Mouse (Mus musculus) heart, postnatal 14 days (tissue): ENCODE measurements around the gene Tmem209. TPM values are rescaled to one million over a fixed set of nuclear protein-coding genes. Genes with fewer than 3 reads are reported as not detected.

ENCODE experiments used
- DNase-seq, 2 experiments: peaks; one replicate each; pipeline ENCODE4 v3.0.0; 2021 to 2022
- intact Hi-C: fragments of 180-260 bp; cut with DNase I; formaldehyde crosslinking; loops from one replicate; pipeline ENCODE4 v1.15.1; 2025
- long read RNA-seq, 2 experiments: library from polyadenylated mRNA; stranded (forward); transcript quantifications; one replicate each; pipeline ENCODE4 v2.0.0; 2021
- total RNA-seq, 2 experiments: library from RNA; stranded (reverse); gene quantifications; 2 replicates each; pipeline ENCODE4 v1.2.3; 2021

The Tmem209 gene
- total RNA-seq, result 1 to 10 TPM; 6.9 to 7.6 TPM
- long read RNA-seq, experiment 1, transcript Tmem209-204 (15 exons, 3,485 nt), result major isoform, 7 of 8 reads
- long read RNA-seq, experiment 1, partial matches to known transcripts, result 0 of 8 reads
- long read RNA-seq, experiment 1, other reads (novel, unspliced or antisense), result 0 of 8 reads
- long read RNA-seq, experiment 2, transcript Tmem209-204 (15 exons, 3,485 nt), result major isoform, 5 of 5 reads
- long read RNA-seq, experiment 2, partial matches to known transcripts, result 0 of 5 reads
- long read RNA-seq, experiment 2, other reads (novel, unspliced or antisense), result 0 of 5 reads

DNA sequence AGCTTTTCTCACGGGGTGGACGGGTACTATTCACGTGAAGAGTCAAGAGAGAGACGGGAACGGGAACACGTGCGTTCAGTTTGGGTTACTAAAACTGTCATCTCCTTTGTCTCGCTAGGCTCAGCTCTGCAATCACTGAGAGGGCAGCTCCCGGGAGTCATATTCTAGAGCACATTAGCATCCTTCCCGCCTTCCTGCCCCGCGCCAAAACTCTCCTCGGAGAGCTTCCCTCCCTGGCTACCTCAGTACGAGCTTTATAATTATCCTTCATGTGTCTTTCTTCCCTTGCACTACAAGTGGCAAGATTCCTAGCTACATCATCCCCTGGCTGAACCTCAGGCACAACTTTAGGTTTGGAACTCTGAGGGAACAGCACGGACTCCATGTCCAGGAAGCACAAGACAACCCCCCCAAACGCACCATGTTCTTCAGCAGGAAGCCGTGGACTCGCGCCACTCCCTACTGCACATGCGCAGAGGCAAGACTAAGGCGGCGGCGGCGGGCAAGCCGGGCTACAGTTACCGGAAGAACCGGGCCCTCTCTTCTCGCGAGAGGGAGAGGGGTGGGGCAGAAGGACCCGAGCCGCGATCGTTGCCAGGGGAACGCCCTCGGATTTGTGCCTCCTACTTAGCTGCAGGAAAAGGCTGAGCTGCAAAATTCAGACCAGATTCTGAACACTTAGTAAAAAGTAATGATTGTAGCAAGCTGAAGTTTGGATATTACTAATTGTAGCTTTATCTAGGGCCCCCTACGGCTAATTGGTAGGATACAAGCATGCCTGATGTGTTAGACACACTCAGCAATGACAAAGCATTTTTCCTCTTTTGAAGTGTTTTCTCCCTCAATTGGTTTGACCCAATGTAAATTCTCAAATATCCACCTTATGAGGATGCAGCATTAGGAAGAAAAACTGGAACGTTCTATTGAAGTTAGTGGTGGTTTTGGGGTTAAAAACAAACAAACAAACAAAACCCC, at the start of gene Tmem209, which contains the start of gene Ssmem1:
Gene Tmem209, minus strand, starts transcription at position 519 of the 975 bp plus-strand sequence.
Gene Ssmem1, plus strand, starts transcription at position 585 of the 975 bp plus-strand sequence.
- peak; percentile 99 to 100 for DNase-seq
- intact Hi-C loops, result no loop called here

DNA sequence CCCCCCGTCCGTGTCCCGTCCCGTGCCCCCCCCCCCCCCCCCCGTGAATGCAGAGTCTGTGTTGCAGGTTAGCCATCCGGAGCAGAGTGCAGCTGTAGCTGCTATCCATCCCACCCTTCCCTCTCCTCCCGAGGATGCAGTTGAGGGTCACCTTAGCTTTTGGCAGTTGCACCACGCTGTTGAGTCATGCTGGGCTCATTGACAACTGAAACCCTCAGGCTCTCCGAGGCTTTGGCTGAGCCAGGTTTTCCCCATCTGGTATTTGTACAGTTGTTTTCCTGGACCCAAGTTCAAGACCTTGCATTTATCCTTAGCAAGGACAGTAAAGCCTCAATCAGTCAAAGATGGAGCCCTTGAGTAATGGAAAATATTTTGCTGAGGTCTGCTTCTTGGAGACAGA, 46.5 kb upstream of the Tmem209 start:
- intact Hi-C loops, result loop anchor here (5.0 kb wide), 1 partner anchor 141 kb away; no protein-coding TSS in a partner anchor
- peak; percentile 42 to 75 for DNase-seq

DNA sequence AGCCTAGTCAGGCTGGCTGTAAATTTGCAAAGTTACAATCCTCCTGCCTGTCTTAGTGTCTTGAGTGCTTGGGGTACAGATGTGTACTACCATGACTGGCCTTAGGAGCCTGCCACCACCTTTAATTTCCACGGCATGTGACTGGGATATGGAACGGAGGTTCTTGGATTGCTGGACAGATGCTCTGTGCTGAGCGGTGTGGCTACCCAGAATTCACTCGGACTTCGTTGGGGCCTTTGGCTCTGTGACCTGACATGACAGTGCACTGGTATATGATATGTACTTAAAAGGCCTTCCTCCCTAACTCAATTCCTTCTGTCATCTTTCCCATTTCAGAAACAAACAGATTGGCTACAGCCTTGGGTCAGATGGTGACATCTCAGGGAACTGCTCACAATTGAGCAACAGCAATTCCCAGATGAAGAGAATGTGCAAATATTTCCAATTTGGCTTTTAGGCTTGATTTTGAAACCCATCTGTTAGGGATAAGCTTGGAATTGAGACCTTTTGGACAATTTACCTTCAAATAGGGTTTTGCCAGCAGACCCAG, 45.1 kb upstream of the Tmem209 start:
- intact Hi-C loops, result loop anchor here (5.0 kb wide), 1 partner anchor 143 kb away; no protein-coding TSS in a partner anchor
- DNase-seq, result no peak

DNA sequence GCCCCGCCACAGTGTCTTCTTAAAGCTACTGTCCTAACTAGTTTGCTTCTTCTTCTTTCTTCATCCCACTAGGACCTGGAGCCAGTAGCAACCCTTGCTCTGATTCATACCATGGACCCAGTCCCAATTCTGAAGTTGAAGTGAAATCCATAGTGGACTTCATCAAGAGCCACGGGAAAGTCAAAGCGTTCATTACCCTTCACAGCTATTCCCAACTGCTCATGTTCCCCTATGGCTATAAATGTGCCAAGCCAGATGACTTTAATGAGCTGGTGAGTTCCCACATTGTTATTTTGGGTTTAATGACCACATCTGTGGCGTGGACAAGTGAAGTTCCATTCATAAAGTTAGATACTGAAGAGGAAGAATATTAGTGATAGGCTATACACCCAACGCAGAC, 44.5 kb upstream of the Tmem209 start:
- intact Hi-C loops, result no loop called here
- no peak for DNase-seq

DNA sequence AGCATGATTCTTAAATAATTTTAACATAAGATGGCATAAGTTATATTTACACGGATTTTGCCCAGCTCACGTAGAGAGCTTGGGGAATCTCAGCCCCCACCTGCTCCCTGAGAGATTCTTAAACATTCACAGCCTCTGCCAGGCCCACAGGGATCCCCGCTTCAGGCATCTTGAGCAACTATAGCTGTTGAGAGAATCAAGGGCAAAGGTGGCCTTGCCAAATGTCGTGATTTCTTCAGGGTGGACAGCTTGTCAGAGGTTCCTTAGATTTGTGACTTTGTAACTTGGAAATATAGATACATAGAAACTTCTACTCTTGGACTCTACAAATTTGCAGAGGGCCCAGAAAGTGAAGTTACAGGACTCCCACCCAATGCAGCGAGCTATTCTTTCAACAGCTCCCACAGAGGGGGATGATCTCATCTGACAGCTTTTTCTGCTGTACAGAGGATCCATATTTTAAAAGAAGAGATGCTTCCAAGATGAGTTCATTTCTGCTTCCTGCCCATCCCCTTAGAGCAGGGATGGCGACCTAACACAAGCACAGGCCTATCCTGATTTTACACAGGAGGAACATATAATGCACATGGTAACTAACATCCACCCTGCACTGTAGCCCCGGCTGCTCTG, 43.9 kb upstream of the Tmem209 start:
- intact Hi-C loops, result no loop called here
- DNase-seq, result no peak

DNA sequence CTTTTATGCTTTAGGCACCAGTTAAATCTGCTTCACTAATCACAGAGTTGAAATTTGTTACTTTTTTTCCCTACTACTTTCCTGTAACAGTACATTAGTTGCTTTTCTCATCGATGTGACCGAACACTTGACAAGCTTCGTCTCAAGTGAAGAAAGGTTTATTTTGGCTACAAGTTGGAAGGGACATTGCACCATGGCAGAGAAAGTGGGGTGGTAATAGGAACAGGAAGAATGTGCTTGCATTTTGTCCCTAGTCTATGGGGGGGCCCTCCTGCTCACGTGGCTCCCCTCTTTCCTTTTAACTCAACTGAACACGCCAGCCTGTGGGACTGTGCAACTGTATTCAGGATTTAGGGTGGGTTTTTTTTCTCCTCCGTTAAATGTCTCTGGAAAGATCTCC, 43.0 kb upstream of the Tmem209 start:
- no peak for DNase-seq
- intact Hi-C loops, result no loop called here

DNA sequence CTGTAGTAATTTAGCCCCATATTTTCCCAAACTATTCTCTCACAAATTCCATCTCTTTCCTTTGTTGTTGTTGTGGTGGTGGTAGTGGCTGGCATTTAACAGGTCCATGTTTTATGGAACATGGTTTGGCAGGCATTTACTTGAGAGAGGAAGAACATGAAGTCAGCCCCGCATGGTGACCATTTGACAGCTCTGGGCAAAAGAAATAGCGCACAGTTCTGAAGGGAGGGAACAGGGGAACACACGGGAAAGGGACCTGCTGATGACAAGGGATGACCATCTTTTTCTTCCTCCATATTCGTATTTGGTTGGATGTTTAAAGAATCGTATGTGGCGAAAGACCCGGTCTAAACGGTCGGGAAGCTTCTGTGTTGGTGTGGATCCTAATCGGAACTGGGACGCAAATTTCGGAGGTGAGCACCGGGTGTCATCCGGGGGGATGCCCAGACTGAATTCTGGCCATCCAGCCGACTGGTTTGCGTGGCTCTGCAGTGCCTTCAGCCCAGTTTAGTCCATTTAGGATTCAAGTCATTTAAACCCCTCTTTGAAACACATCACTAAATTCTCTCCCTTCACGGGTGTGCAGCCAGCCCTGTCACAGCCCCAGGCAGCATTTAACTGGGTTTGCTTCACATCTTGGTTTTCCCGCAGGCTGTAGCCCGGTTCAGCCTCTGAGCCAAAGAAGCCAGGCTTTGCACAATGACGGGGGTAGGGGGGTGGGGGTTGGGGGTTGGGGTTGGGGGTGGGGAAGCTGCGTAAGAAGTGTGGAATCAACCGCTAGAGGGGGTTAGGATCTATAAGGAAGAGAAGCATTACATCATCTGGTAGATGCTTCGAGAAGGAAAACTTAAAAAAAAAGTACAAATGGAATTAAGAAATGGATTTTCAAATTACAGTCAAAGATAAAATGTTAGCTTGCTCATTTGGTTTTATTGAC, 42.3 kb upstream of the Tmem209 start:
- intact Hi-C loops, result no loop called here
- DNase-seq, result no peak

DNA sequence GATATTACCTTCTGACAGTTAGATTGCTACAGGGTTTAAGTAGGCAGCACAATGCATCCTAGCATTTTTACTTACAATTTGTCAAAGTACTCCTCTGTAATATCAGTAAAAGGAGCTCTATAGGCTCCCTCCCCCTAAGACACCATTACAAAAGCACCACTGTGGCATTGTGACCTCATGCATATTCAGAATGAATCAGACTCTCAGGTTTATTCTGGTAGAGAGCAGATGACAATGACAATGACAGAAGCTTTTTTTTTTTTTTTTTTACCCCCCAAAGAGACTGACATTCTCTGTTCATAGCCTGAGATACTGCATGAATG, 41.6 kb upstream of the Tmem209 start:
- DNase-seq, result no peak
- intact Hi-C loops, result no loop called here

DNA sequence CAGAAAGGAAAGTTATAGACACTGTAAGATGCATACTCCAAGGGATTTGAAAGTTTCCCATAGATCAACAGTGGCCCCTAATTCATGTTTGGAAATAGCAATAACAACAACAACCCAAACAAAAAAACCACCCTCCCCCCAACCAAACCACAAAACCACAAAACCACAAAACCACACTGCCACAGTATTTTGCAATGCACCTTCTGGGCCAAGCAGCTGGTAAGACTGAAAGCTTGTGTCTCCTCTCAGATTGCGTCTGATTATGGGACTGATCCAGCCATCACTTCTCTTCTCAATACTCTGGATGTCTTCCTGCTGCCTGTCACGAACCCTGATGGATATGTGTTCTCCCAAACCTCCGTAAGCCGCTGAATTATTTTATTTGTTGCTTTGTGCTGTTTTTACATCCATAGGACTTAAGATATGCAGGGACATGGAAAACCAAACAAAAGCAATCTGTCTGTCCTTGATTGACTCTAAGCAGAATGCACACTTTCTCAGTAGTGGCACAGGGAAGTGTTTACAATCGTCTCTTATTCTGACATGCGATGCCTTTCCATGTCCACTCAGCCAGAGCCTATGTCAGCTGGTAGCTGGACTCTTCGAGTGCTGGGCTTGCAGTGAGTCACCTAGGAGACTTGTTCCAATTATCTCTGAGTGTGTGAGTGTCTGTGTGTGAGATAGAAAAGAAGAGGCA, 41.1 kb upstream of the Tmem209 start:
- intact Hi-C loops, result no loop called here
- no peak for DNase-seq

DNA sequence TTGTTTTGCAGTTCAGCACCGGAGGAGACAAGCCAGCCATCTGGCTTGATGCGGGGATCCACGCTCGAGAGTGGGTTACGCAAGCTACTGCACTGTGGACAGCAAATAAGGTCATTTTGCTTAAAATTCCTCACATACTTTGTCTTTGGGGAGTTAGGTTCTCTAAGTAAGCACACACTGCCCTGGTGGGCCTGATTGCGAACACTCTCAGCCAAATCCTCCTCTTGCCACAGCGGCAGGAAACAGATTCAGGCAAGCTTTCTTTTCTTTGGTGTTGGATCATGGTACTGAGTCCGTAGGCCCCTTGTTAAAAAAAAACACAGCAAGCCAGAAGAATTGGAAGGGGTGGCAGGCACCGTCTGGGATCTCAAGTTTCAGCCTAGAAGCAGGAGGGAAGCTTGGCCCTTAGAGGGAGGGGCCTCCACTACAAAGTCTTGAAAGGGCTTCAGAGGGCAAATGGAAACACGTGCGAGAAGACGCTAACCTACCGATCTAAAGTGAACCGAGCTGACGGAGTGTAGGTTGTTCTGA, 39.7 kb upstream of the Tmem209 start:
- intact Hi-C loops, result no loop called here
- DNase-seq, result no peak

DNA sequence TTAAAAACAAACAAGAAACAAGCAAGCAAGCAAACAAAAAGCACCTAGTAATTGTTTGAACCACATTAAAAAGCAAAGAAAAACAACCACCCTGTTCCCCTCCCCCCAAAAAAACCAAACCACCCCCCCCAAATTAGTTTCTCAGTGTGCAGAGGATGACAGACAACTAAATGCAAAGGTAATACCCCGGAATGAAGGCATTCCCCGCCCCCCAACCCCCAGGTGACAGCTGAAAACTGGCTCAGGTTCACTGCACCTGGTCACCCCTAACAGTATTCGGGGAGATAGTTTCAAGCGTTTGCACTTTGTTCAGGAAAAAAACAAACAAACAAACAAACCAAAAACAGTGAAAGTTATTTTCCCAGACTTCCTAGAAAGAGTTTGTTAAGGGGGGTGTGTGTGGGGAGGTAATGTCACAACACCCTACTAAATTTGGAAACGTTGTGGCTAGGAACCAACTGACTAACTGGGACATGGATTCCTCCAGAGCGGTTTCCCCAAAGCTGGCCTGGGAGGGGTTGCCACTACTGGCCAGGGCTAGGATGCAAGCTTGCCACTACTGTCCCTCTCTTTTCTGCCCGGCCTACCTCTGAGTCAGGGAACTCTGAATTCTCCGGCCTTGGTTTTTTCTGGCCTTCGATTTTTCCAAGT, 38.2 kb upstream of the Tmem209 start:
- peak; percentile 44 to 51 for DNase-seq
- intact Hi-C loops, result no loop called here

DNA sequence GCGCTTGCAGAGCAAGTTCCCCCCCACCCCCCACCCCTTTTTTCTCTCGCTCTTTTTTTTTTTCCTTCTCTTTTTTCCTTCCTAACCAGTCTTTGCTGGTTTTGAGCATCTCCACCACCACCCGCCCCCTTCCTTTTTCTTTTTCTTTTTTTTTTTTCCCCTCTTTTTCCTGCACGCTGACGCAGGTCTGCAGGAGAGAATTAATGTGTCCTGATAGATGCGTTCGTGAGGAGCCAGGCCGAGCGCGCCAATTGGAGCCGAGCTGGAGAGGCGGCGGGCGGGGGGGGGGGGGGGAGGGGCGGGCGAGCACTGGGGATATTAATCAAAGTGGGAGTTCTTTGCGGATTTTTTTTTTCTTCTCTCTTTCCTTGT, 37.7 kb upstream of the Tmem209 start:
- DNase-seq, result no peak
- intact Hi-C loops, result no loop called here

DNA sequence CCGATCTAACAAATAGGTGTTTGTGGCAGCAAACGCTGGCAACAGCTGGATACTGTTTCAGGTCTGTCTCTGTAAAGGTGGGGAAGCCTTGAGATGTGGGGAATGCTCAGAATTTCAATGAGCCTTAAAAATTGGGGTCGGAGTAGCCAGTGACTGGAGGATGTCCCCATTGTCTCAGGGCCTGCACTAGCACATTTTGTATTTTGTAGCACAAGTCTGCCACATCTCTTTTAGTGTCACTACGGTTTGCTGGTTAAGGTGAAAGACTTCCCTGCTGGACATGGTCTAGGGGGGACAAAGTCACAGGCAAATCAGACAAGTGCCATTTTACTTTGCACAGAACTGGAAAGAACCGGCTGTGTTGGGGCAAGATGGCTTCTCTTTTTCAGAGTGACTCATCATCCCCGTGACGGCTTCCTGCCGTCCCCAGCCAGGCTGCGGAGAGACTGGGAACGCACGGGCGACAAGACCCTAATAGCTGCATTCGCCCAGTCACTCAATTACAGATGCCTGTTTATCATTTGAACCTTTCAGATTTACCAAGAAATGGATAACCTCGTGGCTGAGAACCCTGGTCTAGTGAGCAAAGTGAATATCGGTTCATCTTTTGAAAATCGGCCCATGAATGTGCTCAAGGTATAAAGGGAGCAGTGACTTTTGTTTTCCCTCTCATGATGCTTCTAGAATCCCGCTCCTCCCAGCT, 37.1 kb upstream of the Tmem209 start:
- intact Hi-C loops, result no loop called here
- DNase-seq, result no peak

DNA sequence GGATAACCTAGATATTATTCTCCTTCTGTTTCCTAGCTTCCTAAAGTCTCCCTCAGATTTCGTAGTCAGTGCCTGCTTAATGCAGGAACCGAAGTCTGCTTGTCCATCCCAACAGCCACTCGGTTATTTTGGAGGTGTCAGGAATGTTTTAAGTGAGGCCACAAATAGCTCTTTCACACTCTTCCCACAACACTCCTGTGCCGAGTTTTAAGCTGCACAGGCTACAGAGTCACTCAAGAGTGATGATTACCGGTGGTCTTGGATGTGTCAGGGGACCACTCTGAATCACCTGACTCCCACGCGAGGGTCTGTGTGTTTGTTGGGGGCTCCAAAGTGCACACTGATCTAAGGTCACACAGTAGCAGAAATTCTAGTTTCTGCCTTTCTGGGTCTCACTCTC, 36.1 kb upstream of the Tmem209 start:
- no peak for DNase-seq
- intact Hi-C loops, result no loop called here

DNA sequence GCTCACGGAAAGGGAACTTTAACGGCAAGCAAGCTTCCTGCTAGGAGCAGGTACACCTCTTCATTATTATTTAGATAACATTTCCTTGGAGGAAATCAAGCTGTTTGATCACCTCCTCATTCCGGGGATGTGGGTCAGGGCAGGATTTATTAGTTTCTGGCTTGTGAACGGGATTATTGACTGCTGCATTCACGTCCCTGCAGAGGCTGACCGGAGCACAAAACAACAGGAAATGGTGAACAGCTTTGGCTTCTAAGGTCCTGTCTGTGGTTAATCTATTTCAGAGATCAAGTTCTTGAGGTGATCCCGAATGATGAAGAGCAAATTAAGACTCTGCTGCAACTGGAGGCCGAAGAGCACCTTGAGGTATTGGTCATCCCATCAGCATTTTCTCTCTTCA, 34.3 kb upstream of the Tmem209 start:
- intact Hi-C loops, result no loop called here
- no peak for DNase-seq

DNA sequence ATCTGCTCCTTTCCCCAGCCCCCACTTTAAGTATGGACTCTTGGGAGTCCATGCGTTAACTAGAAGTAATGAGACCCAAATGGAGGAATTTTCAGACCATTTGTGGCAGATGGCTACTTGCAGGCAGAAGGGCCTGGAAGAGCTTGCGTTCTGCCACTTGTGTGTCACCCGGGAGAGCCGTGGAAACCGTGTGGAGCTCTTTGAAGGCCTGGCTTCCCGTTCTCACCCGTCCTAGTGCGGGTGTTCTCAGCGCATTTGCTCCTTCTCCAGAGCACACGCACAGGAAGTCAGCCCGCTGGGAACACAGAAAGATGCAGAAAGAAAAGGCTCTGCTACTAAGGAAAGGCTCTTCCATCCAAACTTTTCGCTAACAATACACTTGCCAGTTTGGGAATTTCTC, 33.5 kb upstream of the Tmem209 start:
- intact Hi-C loops, result no loop called here
- no peak for DNase-seq

DNA sequence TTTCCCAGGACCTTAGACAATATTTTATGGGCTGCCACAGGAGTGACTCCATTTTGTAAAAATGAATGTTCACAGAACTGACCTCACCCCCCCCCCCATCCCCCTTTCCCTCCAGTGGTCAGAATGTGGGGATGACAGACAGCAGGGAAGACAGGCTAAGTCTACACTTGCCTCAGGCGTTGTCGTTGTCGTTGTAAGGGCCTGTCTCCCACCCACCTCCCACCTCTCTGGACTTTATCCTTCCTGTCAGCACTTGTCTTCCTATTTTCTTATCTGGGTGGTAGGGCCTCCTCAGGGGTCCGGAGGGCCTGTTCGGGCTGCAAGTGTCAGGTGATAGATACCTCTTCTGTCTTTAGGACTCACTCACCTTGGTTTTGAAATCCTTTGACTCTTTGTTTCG, 32.7 kb upstream of the Tmem209 start:
- no peak for DNase-seq
- intact Hi-C loops, result no loop called here
